Mouse (Mus musculus): ENCODE data around the gene Ino80e. TPM values are rescaled to one million over a fixed set of nuclear protein-coding genes. Genes with fewer than 3 reads are reported as not detected.

Gene Ino80e
- polyA plus RNA-seq, 1 experiment, result not detected

DNA sequence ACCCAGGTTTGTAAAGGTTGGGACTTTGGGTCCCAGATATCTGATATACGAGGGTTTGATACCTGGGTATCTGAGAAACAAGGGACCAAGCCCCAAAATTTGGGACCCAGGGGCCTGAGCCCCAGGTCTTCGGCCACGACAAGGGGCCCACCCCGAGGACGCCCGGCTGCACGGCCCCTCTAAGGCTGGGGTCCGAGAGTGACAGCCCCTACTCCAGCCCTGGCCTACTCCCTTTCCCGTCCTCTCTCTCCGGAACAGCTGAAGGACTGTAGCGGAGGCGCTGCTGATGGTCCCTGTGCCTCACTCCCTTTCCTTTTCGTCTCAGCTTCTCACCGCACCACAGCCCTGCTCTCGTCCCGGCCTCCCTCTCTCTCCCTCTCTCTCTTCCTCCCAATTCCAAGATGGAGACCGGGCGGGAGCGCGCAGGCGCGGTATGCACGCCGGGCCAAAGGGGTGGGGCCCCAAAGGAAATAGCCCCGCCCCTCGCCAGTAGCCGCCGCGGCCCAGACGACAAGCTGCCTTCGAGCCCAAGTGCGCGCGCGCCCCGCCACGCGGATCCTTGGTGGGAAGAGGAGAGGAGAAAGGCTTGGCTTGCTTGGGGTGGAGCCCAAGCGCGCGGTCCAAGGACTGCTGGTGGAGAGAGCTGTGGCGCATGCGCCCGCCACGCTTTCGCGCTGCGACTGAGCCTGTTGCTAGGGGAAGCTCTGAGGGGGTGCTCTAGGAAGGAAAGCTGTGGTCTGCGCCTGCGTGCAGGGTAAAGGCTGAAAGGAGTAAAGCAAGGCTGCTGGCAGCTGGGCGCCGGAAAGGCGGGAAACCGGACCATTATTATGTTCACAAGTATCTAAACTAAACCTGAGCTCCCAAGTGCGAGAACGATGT is 22.3 kb upstream of the Ino80e start, which contains the start of gene Taok2:
Gene Taok2 (minus strand): TSS at position 418 of the 879 bp plus-strand sequence.
- under 1% methylated on average over 56 of the region's 56 CpGs for WGBS
- Histone ChIP-seq H3K27ac (ENCODE audit: insufficient read depth, low read depth, low read length) (peak within 1 kb of the TSS; percentile 98), H3K4me3 (ENCODE audit: insufficient read depth, low read depth, low read length) (peak within 1 kb of the TSS; percentile 94), H3K4me1 (ENCODE audit: control insufficient read depth, insufficient read depth, low read length) (peaks cover 13% of the 10 kb centered on the region)
- TF ChIP-seq CTCF (IDR thresholded peaks at IDR 0.05; ENCODE audit: insufficient read depth, low read depth, low read length) (no peak), POLR2A (IDR thresholded peaks at IDR 0.05; ENCODE audit: insufficient read depth, low read depth, low read length) (peak; percentile 97)

DNA sequence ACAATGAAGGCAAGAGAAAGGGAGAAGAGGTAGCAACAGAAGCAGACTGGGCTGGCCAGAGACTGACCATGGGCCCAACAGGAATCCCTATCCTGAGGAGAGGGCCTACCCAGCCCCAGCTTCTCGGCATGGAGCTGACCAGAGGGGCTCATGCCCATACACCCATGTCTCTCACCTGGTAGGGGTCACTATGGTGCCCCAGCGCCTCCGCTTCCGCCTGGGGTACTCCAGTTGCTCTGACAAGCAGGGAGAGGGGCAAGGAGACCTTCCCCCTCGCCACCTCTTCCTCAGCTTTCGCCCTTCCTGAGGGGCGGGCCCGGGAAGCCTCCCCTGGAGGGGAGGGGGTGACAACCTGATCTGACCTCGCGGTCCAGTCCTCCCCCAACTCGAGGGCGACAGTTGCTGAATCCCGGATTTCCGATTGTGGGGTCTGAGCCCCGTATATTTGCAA is 21.6 kb upstream of the Ino80e start:
- TF ChIP-seq POLR2A (IDR thresholded peaks at IDR 0.05; ENCODE audit: insufficient read depth, low read depth, low read length) (no peak), CTCF (IDR thresholded peaks at IDR 0.05; ENCODE audit: insufficient read depth, low read depth, low read length) (no peak)
- Histone ChIP-seq H3K27ac (ENCODE audit: insufficient read depth, low read depth, low read length) (peak overlapping the region; percentile 98), H3K4me3 (ENCODE audit: insufficient read depth, low read depth, low read length) (peak overlapping the region; percentile 94), H3K4me1 (ENCODE audit: control insufficient read depth, insufficient read depth, low read length) (peaks cover 13% of the 10 kb centered on the region)
- WGBS, result 0% methylated on average over 15 of the region's 15 CpGs

- Histone ChIP-seq H3K27ac (ENCODE audit: insufficient read depth, low read depth, low read length) (no peak overlapping the region), H3K4me3 (ENCODE audit: insufficient read depth, low read depth, low read length) (no peak overlapping the region), H3K4me1 (ENCODE audit: control insufficient read depth, insufficient read depth, low read length) (peaks cover 11% of the 10 kb centered on the region)
- TF ChIP-seq CTCF (IDR thresholded peaks at IDR 0.05; ENCODE audit: insufficient read depth, low read depth, low read length) (no peak), POLR2A (IDR thresholded peaks at IDR 0.05; ENCODE audit: insufficient read depth, low read depth, low read length) (no peak)
- WGBS, result 43% methylated on average over 6 of the region's 6 CpGs
Measured at GRCm38 (mm10) chr7:126881040-126881439, 18.9 kb upstream of the Ino80e start.

DNA sequence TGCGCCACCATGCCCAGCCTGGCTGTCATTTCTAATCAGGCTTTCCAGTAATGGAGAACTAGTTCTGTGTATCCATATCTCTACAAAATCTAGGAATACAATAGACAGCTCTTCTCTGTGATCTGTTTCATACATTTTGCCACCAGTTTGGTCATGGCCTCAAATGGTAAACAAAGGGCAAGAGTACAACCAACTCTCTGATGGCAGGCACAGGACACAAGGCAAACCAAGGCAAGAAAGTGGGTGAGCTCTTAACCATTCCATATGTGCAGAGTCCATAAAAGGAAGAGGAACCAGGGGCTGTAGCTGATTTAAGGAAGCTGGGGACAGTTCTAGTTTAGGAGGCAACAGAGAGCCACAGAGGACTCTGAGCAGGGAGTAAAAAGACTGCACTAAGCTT is 15.1 kb upstream of the Ino80e start:
- WGBS, result 97% methylated on average over 1 of the region's 1 CpGs
- Histone ChIP-seq H3K4me1 (ENCODE audit: control insufficient read depth, insufficient read depth, low read length) (peaks cover 9% of the 10 kb centered on the region), H3K27ac (ENCODE audit: insufficient read depth, low read depth, low read length) (no peak overlapping the region), H3K4me3 (ENCODE audit: insufficient read depth, low read depth, low read length) (no peak overlapping the region)
- TF ChIP-seq POLR2A (IDR thresholded peaks at IDR 0.05; ENCODE audit: insufficient read depth, low read depth, low read length), result no peak

- H3K4me1 ChIP-seq (ENCODE audit: control insufficient read depth, insufficient read depth, low read length), result no peaks in the 10 kb centered on the region
- no peak overlapping the region for H3K4me3 ChIP-seq (ENCODE audit: insufficient read depth, low read depth, low read length)
- TF ChIP-seq POLR2A (IDR thresholded peaks at IDR 0.05; ENCODE audit: insufficient read depth, low read depth, low read length) (no peak), CTCF (IDR thresholded peaks at IDR 0.05; ENCODE audit: insufficient read depth, low read depth, low read length) (no peak)
- H3K27ac ChIP-seq (ENCODE audit: insufficient read depth, low read depth, low read length), result no peak overlapping the region
- 96% methylated on average over 2 of the region's 2 CpGs for WGBS
Measured at GRCm38 (mm10) chr7:126870520-126870891, 8.3 kb upstream of the Ino80e start.

GRCm38 (mm10) chr7:126869780-126870519 is 7.8 kb upstream of the Ino80e start:
- TF ChIP-seq POLR2A (IDR thresholded peaks at IDR 0.05; ENCODE audit: insufficient read depth, low read depth, low read length) (no peak), CTCF (IDR thresholded peaks at IDR 0.05; ENCODE audit: insufficient read depth, low read depth, low read length) (no peak)
- H3K27ac ChIP-seq (ENCODE audit: insufficient read depth, low read depth, low read length), result no peak overlapping the region
- no peak overlapping the region for H3K4me3 ChIP-seq (ENCODE audit: insufficient read depth, low read depth, low read length)
- 92% methylated on average over 23 of the region's 23 CpGs for WGBS
- no peaks in the 10 kb centered on the region for H3K4me1 ChIP-seq (ENCODE audit: control insufficient read depth, insufficient read depth, low read length)

GRCm38 (mm10) chr7:126868003-126868402 is 5.8 kb upstream of the Ino80e start:
- WGBS, result 81% methylated on average over 12 of the region's 12 CpGs
- Histone ChIP-seq H3K4me1 (ENCODE audit: control insufficient read depth, insufficient read depth, low read length) (peaks cover 17% of the 10 kb centered on the region), H3K27ac (ENCODE audit: insufficient read depth, low read depth, low read length) (no peak overlapping the region), H3K4me3 (ENCODE audit: insufficient read depth, low read depth, low read length) (no peak overlapping the region)
- TF ChIP-seq CTCF (IDR thresholded peaks at IDR 0.05; ENCODE audit: insufficient read depth, low read depth, low read length), result no peak
- TF ChIP-seq POLR2A (IDR thresholded peaks at IDR 0.05; ENCODE audit: insufficient read depth, low read depth, low read length), result no peak

GRCm38 (mm10) chr7:126867534-126867933 is 5.4 kb upstream of the Ino80e start:
- no peak overlapping the region for H3K4me3 ChIP-seq (ENCODE audit: insufficient read depth, low read depth, low read length)
- H3K27ac ChIP-seq (ENCODE audit: insufficient read depth, low read depth, low read length), result no peak overlapping the region
- TF ChIP-seq CTCF (IDR thresholded peaks at IDR 0.05; ENCODE audit: insufficient read depth, low read depth, low read length) (no peak), POLR2A (IDR thresholded peaks at IDR 0.05; ENCODE audit: insufficient read depth, low read depth, low read length) (no peak)
- peaks cover 17% of the 10 kb centered on the region for H3K4me1 ChIP-seq (ENCODE audit: control insufficient read depth, insufficient read depth, low read length)
- 85% methylated on average over 2 of the region's 2 CpGs for WGBS

DNA sequence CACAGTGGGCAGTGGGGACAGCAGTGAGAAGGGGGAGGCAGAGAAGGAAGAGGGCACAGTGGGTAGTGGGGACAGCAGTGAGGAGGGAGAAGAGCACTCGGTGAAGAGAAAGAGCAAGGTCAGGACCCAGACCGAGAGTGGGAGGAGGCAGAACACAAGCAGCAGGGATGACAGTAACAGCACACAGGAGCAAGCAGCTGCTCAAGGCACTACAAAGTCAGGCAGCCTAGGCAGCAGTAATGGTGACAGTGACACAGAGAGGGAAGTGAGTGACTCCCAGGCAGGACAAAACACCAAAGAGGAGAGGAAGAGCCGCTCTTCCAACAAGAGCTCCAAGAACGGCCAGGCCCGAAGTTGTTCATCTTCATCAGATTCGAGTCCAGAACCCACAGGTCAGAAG is 1.6 kb upstream of the Ino80e start:
- TF ChIP-seq POLR2A (IDR thresholded peaks at IDR 0.05; ENCODE audit: insufficient read depth, low read depth, low read length), result no peak
- TF ChIP-seq CTCF (IDR thresholded peaks at IDR 0.05; ENCODE audit: insufficient read depth, low read depth, low read length), result no peak
- WGBS, result 54% methylated on average over 6 of the region's 6 CpGs
- H3K4me3 ChIP-seq (ENCODE audit: insufficient read depth, low read depth, low read length), result peak overlapping the region; percentile 64
- H3K27ac ChIP-seq (ENCODE audit: insufficient read depth, low read depth, low read length), result 0 out of 2 replicates have a peak overlapping the region, but pooled peaks have one; percentile 25
- H3K4me1 ChIP-seq (ENCODE audit: control insufficient read depth, insufficient read depth, low read length), result peaks cover 20% of the 10 kb centered on the region

All from olfactory bulb, adult 2 months (tissue).